Mouse (Mus musculus) hindbrain, postnatal 0 days (tissue): ENCODE measurements around the gene Skint5. TPM values are rescaled to one million over a fixed set of nuclear protein-coding genes. Genes with fewer than 3 reads are reported as not detected.
"Not testable (repeated sequence)": the region's sequence is repeated elsewhere in the genome, so short reads cannot be mapped to it uniquely, and the experiment has no call there.

Experiments used
- ATAC-seq: fragments of 200-750 bp; cut with Nextera tagmentation; 2 replicates; pipeline ENCODE4 v1.8.0; 2017; ENCODE audit warnings: mild to moderate bottlenecking, moderate TSS enrichment, moderate library complexity
- DNase-seq: peaks from one replicate; pipeline ENCODE4 v3.0.0-alpha.2; 2015; ENCODE audit warnings: low spot score
- H3K27ac ChIP-seq: fragments of 300-500 bp; sonication (generic); 2 replicates; pipeline ENCODE4 v1.5.1; 2014; ENCODE audit warnings: mild to moderate bottlenecking
- H3K27me3 ChIP-seq: fragments of 300-500 bp; sonication (generic); 2 replicates; pipeline ENCODE4 v1.6.1; 2014; ENCODE audit warnings: low read length, mixed read lengths; ENCODE audit not compliant: insufficient read depth
- H3K36me3 ChIP-seq: fragments of 300-500 bp; sonication (generic); 2 replicates; pipeline ENCODE4 v1.6.1; 2014; ENCODE audit warnings: low read length, mixed read lengths; ENCODE audit not compliant: insufficient read depth
- H3K4me1 ChIP-seq: fragments of 300-500 bp; sonication (generic); 2 replicates; pipeline ENCODE4 v1.6.1; 2014; ENCODE audit warnings: antibody characterized with exemption, low read length, mixed read lengths; ENCODE audit not compliant: insufficient read depth
- H3K4me2 ChIP-seq: fragments of 300-500 bp; sonication (generic); 2 replicates; pipeline ENCODE4 v1.6.1; 2014; ENCODE audit warnings: low read depth, mild to moderate bottlenecking, low read length, moderate library complexity, mixed read lengths
- H3K4me3 ChIP-seq: fragments of 300-500 bp; sonication (generic); 2 replicates; pipeline ENCODE4 v1.5.1; 2014; ENCODE audit warnings: low read length
- H3K9ac ChIP-seq: fragments of 300-500 bp; sonication (generic); replicated peaks from 2 replicates; pipeline ENCODE4 v1.6.1; 2014; ENCODE audit warnings: mild to moderate bottlenecking, low read length, moderate library complexity, mixed read lengths
- H3K9me3 ChIP-seq: fragments of 300-500 bp; sonication (generic); 2 replicates; pipeline ENCODE4 v1.6.1; 2016; ENCODE audit warnings: low read length, mixed read lengths
- CTCF ChIP-seq: IDR thresholded peaks from 2 replicates; pipeline ENCODE4 v1.5.1; 2016; ENCODE audit warnings: antibody characterized with exemption, control low read depth, low read depth
- WGBS: fragments of 180-500 bp; shearing (Covaris S2); extraction: QIAGEN DNeasy Blood & Tissue Kit; methylation state at CpG from one replicate; pipeline ENCODE4 v1.1.7; 2014; 5-methylcytosine and 5-hydroxymethylcytosine counted together
- polyA plus RNA-seq: library from polyadenylated mRNA; unstranded; fragments of >200 nt; fragmentation: Nextera tagmentation; extraction: Ambion mirVana; gene quantifications from 2 replicates; pipeline ENCODE4 v1.2.1, GENCODE M21; 2015
- total RNA-seq: library from RNA; depleted of rRNA; stranded (reverse); fragments of >200 nt; gene quantifications from 2 replicates; pipeline ENCODE4 v1.2.3, GENCODE M21; 2014; rRNA removed

Gene Skint5
- not detected in 2 replicates for total RNA-seq
- not detected in 2 replicates for polyA plus RNA-seq

DNA sequence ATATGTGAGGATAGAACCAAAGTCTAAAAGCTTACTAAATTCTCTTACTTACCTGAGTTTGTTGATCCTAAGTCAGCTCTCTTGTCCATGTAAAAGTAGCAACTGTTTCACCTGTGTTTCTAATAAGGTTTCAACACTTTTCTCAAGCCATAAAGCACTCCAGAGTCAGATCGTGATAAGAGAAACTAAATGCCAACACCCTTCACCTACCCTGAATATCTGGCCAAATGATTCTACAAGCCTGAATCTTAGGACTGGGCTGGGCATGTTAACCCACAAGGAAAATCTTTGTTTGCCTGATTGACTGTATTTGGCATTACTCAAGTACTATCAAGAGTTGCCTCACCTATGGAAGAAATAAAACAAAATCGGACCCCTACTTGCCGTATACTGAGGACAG, at the start of gene Skint5:
Skint5 (minus strand) TSS at position 101 of the 400 bp plus-strand sequence.
- Histone ChIP-seq H3K27me3 (no peaks in the 10 kb centered on the region), H3K4me2 (no peak within 1 kb of the TSS), H3K4me3 (no peak within 1 kb of the TSS), H3K9me3 (peaks cover 3% of the 10 kb centered on the region; the same call in 1 of the 2 replicates), H3K27ac (no peak within 1 kb of the TSS), H3K9ac (no peak within 1 kb of the TSS), H3K36me3 (no peaks in the 10 kb centered on the region), H3K4me1 (no peaks in the 10 kb centered on the region)
- no peak for TF ChIP-seq CTCF
- no peak for ATAC-seq
- no peak for DNase-seq
- WGBS = 88% methylated on average over 3 of the region's 3 CpGs

- H3K27ac ChIP-seq = no peak overlapping the region
- no peaks in the 10 kb centered on the region for H3K4me1 ChIP-seq
- H3K36me3 ChIP-seq = no peaks in the 10 kb centered on the region
- H3K9ac ChIP-seq = no peak overlapping the region
- no peak overlapping the region for H3K4me3 ChIP-seq
- H3K27me3 ChIP-seq = no peaks in the 10 kb centered on the region
- ATAC-seq (no peak), DNase-seq (no peak)
- no peak for TF ChIP-seq CTCF
- H3K4me2 ChIP-seq = no peak overlapping the region
- 37% methylated on average over 1 of the region's 1 CpGs for WGBS
- peaks cover 7% of the 10 kb centered on the region for H3K9me3 ChIP-seq
Observed at GRCm38 (mm10) chr4:113957343-113957742, 42.0 kb downstream of the Skint5 start.

DNA sequence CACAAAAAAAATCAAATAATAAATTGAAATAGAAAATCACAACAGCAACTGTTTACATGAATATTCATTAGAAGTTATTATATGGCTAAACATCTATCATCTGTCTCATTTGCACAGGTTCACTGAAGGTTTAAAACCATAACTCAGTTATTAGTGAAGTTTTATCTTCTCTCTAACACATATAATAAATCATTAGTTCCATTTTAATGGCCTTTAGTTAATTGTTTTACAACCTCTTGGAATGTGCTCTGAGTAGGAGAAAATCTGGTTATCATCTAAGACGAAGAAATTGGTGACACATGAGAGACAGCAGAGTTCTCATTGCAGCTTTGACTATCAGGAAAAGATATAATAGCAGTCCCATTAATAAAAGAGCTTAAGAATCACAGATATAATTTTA, 235.1 kb downstream of the Skint5 start:
- WGBS = 66% methylated on average over 1 of the region's 1 CpGs
- Histone ChIP-seq H3K36me3 (no peaks in the 10 kb centered on the region), H3K4me1 (no peaks in the 10 kb centered on the region), H3K4me3 (no peak overlapping the region), H3K27me3 (no peaks in the 10 kb centered on the region), H3K9ac (no peak overlapping the region), H3K27ac (no peak overlapping the region), H3K4me2 (no peak overlapping the region), H3K9me3 (peaks cover 7% of the 10 kb centered on the region; the same call in 1 of the 2 replicates)
- TF ChIP-seq CTCF = no peak
- no peak for ATAC-seq
- DNase-seq = no peak

DNA sequence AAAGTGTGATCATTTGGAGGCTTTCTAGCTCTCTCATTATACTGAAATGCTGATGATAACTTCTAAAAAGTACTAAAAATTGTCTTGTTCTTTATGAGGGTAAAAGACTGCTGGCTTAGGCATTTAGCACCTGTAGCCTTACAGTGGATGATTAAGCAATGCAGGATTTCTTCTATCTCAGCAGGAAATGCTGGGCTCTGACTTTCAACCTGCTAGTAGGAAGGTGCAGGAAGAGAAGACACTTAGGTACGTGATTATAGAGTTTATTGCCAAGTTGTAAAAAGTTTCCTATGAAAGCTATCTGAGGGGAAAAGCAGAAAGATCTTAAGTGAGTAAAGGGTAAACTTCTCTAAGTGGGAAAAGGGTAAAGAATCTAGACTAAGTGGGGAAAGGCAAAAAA, 235.6 kb downstream of the Skint5 start:
- TF ChIP-seq CTCF = no peak
- ATAC-seq (no peak), DNase-seq (no peak)
- Histone ChIP-seq H3K27me3 (no peaks in the 10 kb centered on the region), H3K4me1 (no peaks in the 10 kb centered on the region), H3K4me2 (no peak overlapping the region), H3K36me3 (no peaks in the 10 kb centered on the region), H3K4me3 (no peak overlapping the region), H3K9me3 (peaks cover 9% of the 10 kb centered on the region; the same call in 1 of the 2 replicates), H3K27ac (no peak overlapping the region), H3K9ac (no peak overlapping the region)
- WGBS = 70% methylated on average over 1 of the region's 1 CpGs

DNA sequence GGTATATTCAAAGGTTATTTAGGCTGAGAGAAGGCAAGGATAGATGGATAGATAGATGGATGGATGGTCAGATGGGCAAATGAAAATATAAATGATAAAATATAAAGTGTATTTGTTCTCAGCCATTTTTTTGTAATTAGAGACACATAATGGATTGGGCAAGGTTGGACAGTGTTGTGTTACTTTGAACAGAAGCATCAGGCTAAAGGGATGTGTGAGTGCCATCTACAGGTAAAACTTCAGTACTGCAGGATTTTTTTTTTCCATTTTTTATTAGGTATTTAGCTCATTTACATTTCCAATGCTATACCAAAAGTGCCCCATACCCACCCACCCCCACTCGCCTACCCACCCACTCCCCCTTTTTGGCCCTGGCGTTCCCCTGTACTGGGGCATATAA, 551.1 kb downstream of the Skint5 start:
- not testable (repeated sequence) for H3K4me2 ChIP-seq, DNase-seq, H3K4me3 ChIP-seq, ATAC-seq, H3K27me3 ChIP-seq, H3K36me3 ChIP-seq, H3K4me1 ChIP-seq, H3K27ac ChIP-seq, H3K9ac ChIP-seq
- 93% methylated on average over 2 of the region's 2 CpGs for WGBS
- peaks cover 20% of the 10 kb centered on the region; the same call in 1 of the 2 replicates for H3K9me3 ChIP-seq

Other genes with a start within 250 kb of the Skint5 start
- gene Skint11, start 163.9 kb upstream of the Skint5 start, total RNA-seq = not detected in 2 replicates
- not detected in 2 replicates for gene Skint11, start 163.9 kb upstream of the Skint5 start, polyA plus RNA-seq